Mouse (Mus musculus): Measurements from ENCODE around the gene Proser3. TPM values are rescaled to one million over a fixed set of nuclear protein-coding genes. Genes with fewer than 3 reads are reported as not detected.
A peak's percentile ranks its signal among the peaks of the same experiment; 100 is the strongest.
"Not testable (repeated sequence)": the region's sequence is repeated elsewhere in the genome, so short reads cannot be mapped to it uniquely, and the experiment has no call there.

Proser3 gene
- total RNA-seq, 2 experiments from 2014 or later: 4.5 to 4.7 TPM

DNA sequence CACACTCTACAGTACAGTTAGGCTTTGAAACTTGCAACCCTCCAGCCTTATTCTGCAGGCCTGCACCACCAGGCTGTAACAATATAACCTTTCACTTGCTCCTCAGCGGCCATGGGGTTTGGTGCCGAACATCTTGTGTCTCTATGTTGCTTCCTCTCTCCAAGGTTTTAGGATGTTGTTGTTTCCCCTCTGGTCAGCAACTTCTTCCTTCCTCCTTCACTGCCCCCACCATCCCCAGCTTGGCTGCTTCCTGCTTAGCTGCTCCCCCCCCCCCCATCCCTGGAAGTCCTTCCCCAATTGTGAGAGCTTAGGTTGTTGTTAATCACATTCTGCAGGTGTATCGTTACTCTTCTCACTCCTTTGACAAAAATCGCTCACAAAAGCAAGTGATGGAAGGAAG lies 44.0 kb downstream of the Proser3 start:
- intact Hi-C loops (cut with DNase I): no loop called here
- DNase-seq (ENCODE audit: low spot score): no peak

DNA sequence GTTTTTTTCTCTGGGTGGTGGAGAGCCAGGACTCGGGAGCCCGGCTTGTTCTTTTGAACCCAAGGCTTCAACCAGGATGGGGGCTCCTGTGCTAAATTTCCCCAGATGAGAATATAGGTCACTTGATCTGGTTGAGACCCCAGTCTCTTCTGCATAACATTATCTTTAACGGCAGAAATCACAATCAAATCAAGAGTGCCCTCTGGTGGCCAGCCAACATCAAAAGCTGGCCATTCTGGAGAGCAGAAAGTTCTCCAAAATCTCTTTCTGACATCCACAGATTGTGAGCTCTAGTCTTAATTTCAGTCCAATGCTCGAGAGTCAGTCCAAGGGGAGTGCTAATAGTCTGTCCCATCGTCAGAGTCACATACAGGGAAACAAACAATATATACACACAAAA lies 50.9 kb downstream of the Proser3 start:
- intact Hi-C loops (cut with DNase I); DNase-seq (ENCODE audit: low spot score): not testable (repeated sequence)

DNA sequence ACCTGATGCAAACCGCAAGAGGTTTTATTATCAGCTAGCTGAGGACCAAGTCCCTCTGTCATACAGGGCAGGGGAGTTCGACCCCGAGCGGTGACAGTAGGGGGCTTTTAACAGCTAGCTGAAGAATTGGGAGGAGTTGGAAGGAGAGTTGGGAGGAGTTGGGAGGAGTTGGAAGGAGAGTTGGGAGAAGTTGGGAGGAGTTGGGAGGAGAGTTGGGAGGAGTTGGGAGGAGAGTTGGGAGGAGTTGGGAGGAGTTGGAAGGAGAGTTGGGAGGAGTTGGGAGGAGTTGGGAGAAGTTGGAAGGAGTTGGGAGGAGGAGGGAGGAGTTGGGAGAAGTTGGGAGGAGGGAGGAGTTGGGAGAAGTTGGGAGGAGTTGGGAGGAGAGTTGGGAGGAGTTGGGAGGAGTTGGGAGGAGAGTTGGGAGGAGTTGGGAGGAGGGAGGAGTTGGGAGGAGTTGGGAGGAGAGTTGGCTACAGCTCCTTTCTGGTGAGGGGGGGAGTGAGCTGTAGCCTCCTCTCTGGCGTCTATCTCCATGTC lies 56.5 kb downstream of the Proser3 start:
- intact Hi-C loops (cut with DNase I); DNase-seq (ENCODE audit: low spot score): not testable (repeated sequence)

DNA sequence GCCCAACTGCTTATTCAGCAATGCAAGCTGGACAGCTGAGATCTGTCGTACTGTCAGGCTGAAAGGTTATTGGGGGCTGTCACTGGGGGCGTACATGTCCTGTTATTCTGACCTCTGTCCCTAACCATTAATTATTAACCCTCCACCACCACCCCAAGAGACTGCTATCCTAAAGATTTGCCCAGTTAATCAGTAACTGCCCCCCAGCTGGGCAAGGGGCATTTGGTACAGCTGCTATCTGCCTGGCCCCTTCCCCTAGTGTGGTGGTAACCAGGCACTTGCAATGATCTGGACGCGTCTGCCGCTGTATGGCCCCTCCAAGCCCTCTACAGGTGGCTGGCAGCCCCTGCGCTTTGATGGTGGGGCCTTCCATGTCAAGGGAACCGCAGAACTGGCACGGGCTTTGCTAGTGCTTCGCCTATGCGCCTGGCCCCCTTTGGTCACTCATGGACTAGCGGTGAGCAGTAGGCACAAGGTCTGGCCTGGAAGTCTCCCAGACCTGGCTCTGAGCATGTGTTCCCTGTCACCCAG lies 58.6 kb downstream of the Proser3 start, which contains the start of gene Prodh2:
Gene Prodh2, plus strand, starts transcription at position 222 of the 531 bp plus-strand sequence.
- intact Hi-C loops (cut with DNase I): loop anchor here (2.0 to 5.0 kb wide), 3 partner anchors 51 to 121 kb away; no protein-coding TSS in a partner anchor
- DNase-seq (ENCODE audit: low spot score): no peak

DNA sequence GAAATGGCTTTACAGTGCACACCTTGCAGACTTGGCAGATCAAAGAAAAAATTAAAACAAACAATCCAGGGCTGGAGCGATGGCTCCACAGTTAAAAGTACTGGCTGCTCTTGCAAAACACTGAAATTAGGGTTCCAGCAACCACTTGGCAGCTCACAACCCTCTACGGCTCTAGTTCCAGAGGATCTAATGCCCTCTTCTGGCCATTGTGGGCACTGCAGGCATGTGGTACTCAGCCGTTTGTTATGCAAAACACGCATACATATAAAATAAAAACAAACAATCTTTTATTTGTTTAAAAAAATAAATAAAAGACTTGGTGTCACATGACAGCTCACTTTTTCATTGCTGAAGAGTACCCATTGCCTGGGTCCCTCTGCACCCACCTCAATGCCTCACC lies 59.3 kb downstream of the Proser3 start:
- intact Hi-C loops (cut with DNase I): loop anchor here (2.0 to 5.0 kb wide), 3 partner anchors 50 to 120 kb away; no protein-coding TSS in a partner anchor
- peak; percentile 30 for DNase-seq (ENCODE audit: low spot score)

DNA sequence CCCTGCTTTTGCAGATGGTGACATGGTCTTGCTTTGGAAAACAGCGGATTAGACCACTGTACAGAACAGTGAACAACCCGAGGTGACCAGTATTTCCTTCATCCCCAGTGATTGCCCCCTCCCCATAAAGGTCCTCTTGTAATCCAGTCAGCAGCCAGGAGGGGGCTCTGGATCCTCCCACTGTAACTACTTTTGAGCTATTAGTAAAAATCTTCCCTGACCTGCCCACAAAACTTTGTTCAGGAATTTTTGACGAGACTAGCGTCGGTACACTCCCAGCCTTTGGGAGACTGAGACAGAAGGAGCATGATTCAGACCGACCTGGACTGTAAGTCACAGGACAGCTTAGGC lies 61.2 kb downstream of the Proser3 start:
- no peak for DNase-seq (ENCODE audit: low spot score)
- intact Hi-C loops (cut with DNase I): loop anchor here (5.0 kb wide), 2 partner anchors 49 to 56 kb away; no protein-coding TSS in a partner anchor

DNA sequence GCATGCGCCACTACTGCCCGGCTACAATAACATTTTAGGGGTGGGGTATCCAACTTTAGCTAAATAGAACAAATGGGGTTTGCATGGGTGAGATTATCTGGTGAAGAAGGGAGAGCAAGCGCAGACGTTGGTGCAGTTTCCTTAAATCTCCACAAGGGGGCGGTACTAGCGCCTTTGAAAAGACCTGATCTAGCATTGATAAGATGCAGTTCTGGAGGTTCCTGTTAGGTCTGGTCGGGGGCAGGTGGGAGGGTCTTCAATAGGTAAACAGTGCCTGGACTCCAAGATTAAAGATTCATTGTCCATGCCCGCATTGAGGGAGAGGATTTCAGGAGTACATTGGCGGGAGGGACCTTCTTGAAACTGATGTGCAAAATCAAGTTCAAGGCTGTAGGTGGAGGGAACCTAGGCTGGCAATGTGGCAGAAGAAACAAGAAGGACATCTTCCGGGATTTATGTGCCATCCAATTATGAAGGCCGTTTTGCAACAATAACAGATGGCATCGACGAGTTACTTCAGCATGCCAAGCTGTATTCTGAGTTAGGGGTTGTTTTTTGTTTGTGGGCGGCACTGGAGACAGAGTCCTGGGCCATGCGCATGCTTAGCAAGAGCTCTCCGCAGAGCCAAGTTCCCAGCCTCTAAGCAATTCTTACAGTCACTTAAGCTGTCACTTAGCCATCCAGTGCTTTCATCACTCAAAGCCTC lies 61.7 kb downstream of the Proser3 start:
- DNase-seq (ENCODE audit: low spot score): no peak
- intact Hi-C loops (cut with DNase I): loop anchor here (5.0 kb wide), 2 partner anchors 48 to 57 kb away; no protein-coding TSS in a partner anchor

Small RNAs within 50 kb of the gene (microRNA-seq; reads per million reads assigned to microRNA genes)
- gene Gm38670: 2.5 reads per million
- gene Mir3569: not detected

Other genes with a start within 250 kb of the Proser3 start
- gene Alkbh6, start 243.6 kb downstream of the Proser3 start, total RNA-seq (2021): 10 to 100 TPM; 23.1 to 24.6 TPM
- gene Syne4, start 237.5 kb downstream of the Proser3 start, total RNA-seq (2021): 1 to 10 TPM in 1 of 2 experiments, under 1 TPM in 1; 0.65 to 1.3 TPM
- gene E130208F15Rik, start 230.6 kb downstream of the Proser3 start, total RNA-seq (2021): under 1 TPM; 0.45 to 0.99 TPM
- 10 to 100 TPM; 12.1 to 12.3 TPM for gene Sdhaf1, start 228.4 kb downstream of the Proser3 start, total RNA-seq (2021)
- gene Lrfn3, start 189.5 kb downstream of the Proser3 start, total RNA-seq (2021): 1 to 10 TPM in 1 of 2 experiments, under 1 TPM in 1; 0.95 to 1.3 TPM
- 10 to 100 TPM; 17.7 to 18.4 TPM for gene Tyrobp, start 138.5 kb downstream of the Proser3 start, total RNA-seq (2021)
- gene Hcst, start 132.4 kb downstream of the Proser3 start, total RNA-seq (2021): not detected
- under 1 TPM; 0.20 to 0.47 TPM for gene Nfkbid, start 130.6 kb downstream of the Proser3 start, total RNA-seq (2021)
- 1 to 10 TPM; 3.5 TPM for gene Aplp1, start 106.8 kb downstream of the Proser3 start, total RNA-seq (2021)
- gene Kirrel2, start 94.6 kb downstream of the Proser3 start, total RNA-seq (2021): not detected
- not detected for gene Nphs1, start 94.0 kb downstream of the Proser3 start, total RNA-seq (2021)
- gene Prodh2, start 58.7 kb downstream of the Proser3 start, total RNA-seq (2021): not detected
- gene Arhgap33, start 17.2 kb downstream of the Proser3 start, total RNA-seq (2021): 1 to 10 TPM in 1 of 2 experiments, under 1 TPM in 1; 0.81 to 1.1 TPM
- gene Hspb6, start 121 bp downstream of the Proser3 start, total RNA-seq (2021): 100 to 1,000 TPM; 720 to 731 TPM
- 10 to 100 TPM; 15.1 to 15.5 TPM for gene Lin37, start 7.5 kb upstream of the Proser3 start, total RNA-seq (2021)
- gene U2af1l4, start 11.0 kb upstream of the Proser3 start, total RNA-seq (2021): 10 to 100 TPM; 63.7 to 66.4 TPM
- 1 to 10 TPM; 1.4 to 1.9 TPM for gene Gm49396, start 11.0 kb upstream of the Proser3 start, total RNA-seq (2021)
- gene Psenen, start 11.3 kb upstream of the Proser3 start, total RNA-seq (2021): 10 to 100 TPM; 61.2 to 70.3 TPM
- 1 to 10 TPM; 1.3 to 1.6 TPM for gene Igflr1, start 13.1 kb upstream of the Proser3 start, total RNA-seq (2021)
- gene Kmt2b, start 36.4 kb upstream of the Proser3 start, total RNA-seq (2021): 10 to 100 TPM; 17.5 to 22.7 TPM
- not detected for gene Zbtb32, start 46.6 kb upstream of the Proser3 start, total RNA-seq (2021)
- gene Upk1a, start 60.5 kb upstream of the Proser3 start, total RNA-seq (2021): under 1 TPM in 1 of 2 experiments, not detected in 1; 0.52 TPM
- gene Cox6b1, start 73.9 kb upstream of the Proser3 start, total RNA-seq (2021): 1,000 to 10,000 TPM; 4,579 to 4,828 TPM
- gene Etv2, start 83.6 kb upstream of the Proser3 start, total RNA-seq (2021): not detected
- 10 to 100 TPM; 49.9 to 53.9 TPM for gene Rbm42, start 98.0 kb upstream of the Proser3 start, total RNA-seq (2021)
- gene Haus5, start 112.7 kb upstream of the Proser3 start, total RNA-seq (2021): 1 to 10 TPM; 4.3 TPM
- under 1 TPM in 1 of 2 experiments, not detected in 1; 0.65 TPM for gene Pmis2, start 119.3 kb upstream of the Proser3 start, total RNA-seq (2021)
- not detected for gene 2200002J24Rik, start 146.6 kb upstream of the Proser3 start, total RNA-seq (2021)
- gene Atp4a, start 159.9 kb upstream of the Proser3 start, total RNA-seq (2021): not detected
- 100 to 1,000 TPM; 269 to 278 TPM for gene Tmem147, start 177.2 kb upstream of the Proser3 start, total RNA-seq (2021)
- not detected for gene Gapdhs, start 191.4 kb upstream of the Proser3 start, total RNA-seq (2021)
- gene Sbsn, start 199.2 kb upstream of the Proser3 start, total RNA-seq (2021): 1 to 10 TPM; 2.3 to 5.5 TPM
- 1 to 10 TPM; 3.6 to 6.6 TPM for gene Dmkn, start 211.5 kb upstream of the Proser3 start, total RNA-seq (2021)
- not detected for gene Krtdap, start 235.6 kb upstream of the Proser3 start, total RNA-seq (2021)

Data from heart, postnatal 25 days (tissue).